Mouse (Mus musculus): ENCODE data around the gene Mycn.

Mycn gene

DNA sequence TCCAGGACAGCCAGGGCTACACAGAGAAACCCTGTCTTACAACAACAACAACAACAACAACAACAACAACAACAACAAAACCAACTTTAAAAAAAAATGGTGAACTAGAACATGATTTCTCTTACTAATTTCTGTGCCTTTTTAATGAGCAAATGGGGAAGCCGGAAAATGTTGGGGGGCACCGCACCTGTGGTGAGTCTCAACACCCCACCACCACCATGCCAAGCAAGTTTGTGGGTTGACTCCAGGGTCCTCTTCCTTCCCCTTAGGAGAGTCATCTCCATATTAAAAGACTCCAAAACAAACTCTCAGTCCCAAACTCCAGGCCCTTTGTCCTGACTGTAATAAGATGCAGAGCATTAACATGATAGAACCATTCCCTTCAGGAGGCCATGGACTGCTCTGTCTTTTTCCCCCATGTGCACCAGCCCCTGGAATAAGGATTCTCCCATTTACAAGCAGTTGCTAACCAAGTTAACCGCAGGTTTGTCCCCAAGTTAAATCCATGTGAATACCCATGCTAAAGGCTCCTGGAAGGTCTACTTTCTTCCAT is 14.7 kb downstream of the Mycn start:
- ATAC-seq (ENCODE audit: insufficient number of reproducible peaks, low FRiP score, low TSS enrichment), result no peak

DNA sequence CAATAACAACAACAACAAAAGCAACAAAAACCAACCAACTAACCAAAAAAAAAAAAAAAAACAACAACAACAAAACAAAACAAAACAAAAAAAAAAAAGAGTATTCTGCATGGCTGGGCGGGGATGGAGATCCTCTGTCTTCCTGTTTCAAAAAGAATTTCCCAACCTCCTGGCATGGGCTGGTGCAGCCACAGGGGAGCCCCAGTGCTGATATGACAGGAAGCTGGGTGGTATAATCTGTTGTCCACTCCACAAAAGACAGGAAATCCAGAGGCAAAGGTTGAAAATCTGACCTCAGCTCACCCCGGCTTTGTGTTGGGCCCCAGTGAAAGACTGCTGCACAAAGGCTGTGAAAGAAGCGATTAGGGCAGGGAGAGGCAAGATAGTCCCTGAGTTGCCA is 17.3 kb downstream of the Mycn start:
- ATAC-seq (ENCODE audit: insufficient number of reproducible peaks, low FRiP score, low TSS enrichment), result no peak

DNA sequence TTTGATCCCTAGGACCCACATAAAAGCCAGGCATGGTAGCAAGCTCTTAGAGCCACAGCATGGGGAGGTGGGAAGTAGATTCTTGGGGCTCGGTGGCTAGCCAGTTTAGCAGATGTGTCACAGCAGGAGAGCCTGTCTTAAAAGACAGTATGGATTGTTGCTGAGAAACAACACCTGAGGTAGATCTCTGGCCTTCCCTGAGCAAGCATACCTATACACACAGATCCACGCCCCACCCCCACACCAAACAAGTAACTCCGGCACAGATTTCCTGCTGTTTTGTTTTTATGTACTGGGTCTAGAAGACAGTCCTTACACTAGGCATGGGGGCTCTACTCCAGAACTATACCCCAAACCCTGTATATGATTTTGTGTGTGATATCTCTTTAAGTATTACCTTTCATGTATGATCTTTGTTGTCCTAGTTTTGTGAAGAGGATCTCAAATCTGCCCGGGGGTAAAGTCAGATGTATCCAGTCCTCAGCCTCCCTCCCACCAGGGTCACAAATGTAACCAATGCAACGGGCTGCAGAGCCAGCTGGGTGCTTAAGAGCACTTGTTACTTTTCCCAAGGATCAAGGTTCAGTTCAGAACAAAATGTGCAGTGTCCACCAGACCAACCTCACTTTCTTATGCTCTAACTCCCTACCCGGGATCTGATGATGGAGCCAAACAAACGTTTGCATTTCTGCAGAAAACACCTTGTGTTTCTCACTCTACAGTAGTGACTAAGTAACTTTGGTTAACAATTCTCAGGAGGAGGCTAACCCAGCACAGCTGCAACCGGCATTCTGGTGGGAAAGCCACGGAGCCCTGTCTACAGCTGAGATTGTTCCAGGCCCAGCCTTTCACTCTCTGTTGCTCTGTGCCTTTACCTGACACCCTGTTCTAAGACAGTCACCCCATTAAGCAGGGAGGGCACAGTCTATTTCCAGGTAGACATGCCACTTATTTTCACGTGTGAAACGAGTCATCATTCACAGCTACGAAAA is 21.3 kb downstream of the Mycn start:
- ATAC-seq (ENCODE audit: insufficient number of reproducible peaks, low FRiP score, low TSS enrichment), result no peak

DNA sequence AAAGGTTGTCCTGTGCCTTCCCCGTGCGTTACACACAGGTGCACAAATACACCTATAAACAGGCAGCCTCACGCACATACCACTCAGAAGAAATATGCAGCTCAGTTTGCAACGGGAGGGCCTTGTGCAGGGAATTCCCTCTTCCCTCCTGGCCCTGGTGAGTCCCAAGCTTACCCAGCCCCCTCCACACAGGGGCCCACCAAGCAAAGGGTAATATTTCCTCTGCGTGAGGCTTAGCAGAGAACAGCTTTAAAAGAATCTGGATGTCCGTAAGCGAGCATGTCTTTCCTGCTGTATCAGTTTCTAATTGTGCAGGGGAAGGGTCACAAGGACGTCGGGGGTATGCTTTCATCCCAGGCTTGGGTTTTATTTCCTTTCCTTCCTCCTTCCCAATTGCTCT is 25.4 kb downstream of the Mycn start:
- no peak for ATAC-seq (ENCODE audit: insufficient number of reproducible peaks, low FRiP score, low TSS enrichment)

DNA sequence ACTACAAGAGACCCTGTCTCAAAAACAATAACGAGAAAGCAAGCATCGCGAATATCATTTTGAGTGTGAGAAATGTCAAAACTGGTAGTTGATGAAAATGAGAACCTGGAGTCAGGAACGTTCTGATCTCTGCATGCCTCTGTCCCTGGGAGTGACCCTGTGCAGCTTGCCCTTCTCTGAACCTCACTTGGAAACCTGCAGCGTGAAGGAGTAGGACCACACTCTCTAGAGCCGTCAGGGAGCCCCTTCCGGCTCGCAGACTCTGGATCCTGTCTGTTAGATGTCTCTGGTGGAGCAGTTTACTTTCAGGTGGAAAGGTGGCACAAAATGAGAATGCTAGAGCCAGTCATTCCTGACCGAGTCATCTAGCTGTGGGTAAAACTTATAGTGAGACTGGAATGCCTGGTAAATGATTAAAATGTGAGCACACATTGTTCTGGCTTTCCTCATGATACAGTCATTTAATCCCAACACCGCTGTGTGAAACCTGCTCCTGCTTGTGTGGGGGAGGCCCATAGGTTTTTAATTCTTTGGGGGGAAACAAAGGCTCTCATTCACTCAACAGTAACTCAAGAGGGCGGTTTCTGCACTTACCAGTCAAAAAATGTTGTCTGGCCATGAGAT is 31.2 kb downstream of the Mycn start:
- no peak for ATAC-seq (ENCODE audit: insufficient number of reproducible peaks, low FRiP score, low TSS enrichment)

DNA sequence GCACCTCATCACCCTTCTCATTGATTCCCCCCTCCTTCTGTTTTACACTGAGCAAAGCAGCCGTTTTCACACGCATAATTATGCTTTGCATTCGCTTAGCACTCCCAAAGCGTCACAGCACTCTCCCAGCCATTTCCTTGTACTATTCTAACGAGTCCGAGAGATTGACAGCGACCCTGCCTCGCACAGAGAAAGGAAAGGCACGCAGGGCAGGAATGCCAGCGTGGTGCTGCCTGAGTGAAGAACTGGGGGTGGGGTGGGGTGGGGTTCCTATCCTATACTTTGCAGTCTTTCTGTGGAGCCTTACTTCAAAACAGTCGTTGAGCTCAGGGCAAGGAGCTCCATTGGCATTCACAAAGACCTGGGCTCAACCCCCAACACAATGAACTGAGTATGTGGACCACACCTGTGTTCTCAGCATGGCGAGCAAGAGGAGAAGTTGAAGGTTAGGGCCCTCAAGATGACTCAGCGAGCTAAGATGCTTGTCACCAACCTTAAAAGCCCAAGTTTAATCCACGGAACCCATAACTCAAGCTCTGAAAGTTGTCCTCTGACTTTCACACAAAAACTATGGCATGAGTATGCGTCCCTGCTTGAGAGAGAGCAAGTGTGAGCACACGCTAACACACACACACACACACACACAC is 32.0 kb downstream of the Mycn start:
- no peak for ATAC-seq (ENCODE audit: insufficient number of reproducible peaks, low FRiP score, low TSS enrichment)

DNA sequence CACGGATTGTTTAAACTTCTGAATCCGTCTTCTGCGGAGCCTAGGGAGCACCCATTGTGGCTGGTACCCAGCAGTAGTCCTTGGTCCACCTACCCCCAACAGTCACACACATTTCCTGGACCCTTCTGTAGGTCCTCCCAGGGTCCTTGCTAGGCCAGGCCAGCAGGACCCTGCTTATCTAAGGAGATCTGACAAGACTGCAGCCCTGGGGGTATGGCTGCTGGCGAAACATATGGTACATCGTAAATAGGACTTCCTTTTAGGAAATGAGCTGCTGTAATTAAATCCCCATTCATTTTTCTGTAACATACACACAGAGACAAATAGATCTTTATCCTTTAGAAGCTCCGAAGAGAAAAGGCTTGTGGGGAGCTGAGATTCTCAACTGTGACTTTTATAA is 34.9 kb downstream of the Mycn start:
- ATAC-seq (ENCODE audit: insufficient number of reproducible peaks, low FRiP score, low TSS enrichment), result no peak

DNA sequence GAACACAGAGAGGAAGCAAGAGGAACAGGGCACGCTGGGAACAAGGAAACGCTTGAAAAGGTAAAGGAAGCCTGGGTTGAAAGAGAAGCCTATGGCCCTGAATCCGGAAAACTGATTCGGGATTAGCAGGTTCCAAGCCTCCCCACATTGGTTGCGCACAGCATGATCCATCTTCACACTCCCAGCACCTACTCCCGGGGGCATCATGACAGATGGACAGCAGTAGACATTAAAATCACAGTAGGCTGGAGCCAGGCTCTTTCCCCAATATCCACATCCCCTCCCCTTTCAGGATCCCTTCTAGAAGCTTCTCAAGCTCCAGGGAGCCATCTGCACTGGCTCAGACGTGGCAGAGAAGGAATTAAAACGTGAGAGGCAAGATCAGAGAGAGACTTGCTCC is 35.4 kb downstream of the Mycn start:
- no peak for ATAC-seq (ENCODE audit: insufficient number of reproducible peaks, low FRiP score, low TSS enrichment)

DNA sequence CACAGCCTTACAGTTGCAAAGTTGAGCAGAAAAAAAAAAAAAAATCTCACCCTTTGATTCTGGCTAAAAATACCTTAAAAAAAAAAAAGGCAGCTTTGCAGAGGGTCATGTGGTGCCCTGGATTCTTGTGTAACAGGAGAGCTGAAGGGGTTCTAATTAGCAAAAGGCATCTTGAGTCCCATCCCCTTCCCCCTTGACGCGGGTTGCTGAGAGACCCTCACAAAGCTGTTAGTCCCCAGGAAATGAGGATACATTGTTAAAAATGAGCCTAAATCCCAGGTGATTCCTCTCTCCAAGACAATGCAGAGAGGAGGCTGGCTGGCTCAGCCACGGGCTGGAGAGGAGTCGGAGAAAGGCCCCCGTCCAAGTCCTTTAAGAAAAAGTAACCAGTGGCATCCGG is 36.6 kb downstream of the Mycn start:
- ATAC-seq (ENCODE audit: insufficient number of reproducible peaks, low FRiP score, low TSS enrichment), result no peak

DNA sequence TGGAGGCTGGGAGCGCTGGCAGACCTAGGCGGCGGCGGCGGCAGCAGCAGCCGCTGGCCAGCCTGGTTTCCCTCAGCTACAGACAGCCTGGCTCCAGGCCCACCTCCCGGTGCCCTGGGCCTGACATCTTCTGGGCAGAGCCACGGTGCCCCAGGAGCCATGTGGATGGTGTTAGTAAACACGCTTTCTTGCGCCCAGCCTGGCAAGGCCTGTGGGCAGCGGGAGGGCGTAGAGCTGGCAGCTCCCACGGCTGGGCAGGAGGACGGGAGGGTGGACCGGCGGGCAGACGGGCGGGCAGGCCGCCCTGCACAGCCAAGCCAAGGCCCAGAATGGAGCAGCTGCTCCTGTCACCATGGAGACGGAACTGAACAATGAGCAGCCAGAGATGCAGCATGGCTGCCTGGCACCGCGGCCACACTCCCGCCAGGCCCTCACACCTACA is 37.2 kb downstream of the Mycn start:
- peak; percentile 96 for ATAC-seq (ENCODE audit: insufficient number of reproducible peaks, low FRiP score, low TSS enrichment)

DNA sequence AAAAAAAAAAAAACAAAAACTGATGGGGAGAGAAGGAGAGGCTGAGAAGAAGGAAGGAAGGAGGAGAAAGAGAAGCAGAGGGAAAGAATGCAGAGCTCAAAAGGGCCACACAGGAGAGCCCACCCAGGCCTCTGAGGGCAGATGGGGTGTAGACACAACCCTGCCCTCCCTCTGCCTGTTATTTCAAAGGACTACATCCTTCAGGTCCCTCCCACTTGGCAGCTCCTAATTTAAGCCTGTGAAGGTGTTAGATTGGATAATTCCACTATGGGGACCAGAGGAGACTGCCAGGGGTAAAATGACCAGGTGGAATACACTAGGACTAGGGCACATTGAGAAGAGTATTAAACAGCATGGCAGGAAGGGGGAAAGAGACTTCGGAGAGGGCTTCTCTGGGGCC is 37.6 kb downstream of the Mycn start:
- ATAC-seq (ENCODE audit: insufficient number of reproducible peaks, low FRiP score, low TSS enrichment), result no peak; the same call in none of the 2 replicates

DNA sequence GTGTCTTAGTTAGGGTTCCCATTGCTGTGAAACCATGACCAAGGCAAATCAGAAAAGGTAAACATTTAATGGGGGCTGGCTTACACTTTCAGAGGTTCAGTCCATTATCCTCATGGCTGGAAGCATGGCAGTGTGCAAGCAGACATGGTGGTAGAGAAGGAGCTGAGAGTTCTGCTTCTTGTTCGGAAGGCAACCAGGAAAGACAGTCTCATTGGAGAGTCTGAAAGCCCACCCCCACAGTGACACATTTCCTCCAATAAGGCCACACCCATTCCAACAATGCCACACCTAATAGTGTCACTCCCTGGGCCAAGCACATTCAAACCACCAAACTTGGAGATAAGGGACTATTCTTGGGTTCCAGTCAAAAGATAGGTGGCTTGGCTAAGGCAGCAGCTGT is 39.3 kb downstream of the Mycn start:
- ATAC-seq (ENCODE audit: insufficient number of reproducible peaks, low FRiP score, low TSS enrichment), result no peak

DNA sequence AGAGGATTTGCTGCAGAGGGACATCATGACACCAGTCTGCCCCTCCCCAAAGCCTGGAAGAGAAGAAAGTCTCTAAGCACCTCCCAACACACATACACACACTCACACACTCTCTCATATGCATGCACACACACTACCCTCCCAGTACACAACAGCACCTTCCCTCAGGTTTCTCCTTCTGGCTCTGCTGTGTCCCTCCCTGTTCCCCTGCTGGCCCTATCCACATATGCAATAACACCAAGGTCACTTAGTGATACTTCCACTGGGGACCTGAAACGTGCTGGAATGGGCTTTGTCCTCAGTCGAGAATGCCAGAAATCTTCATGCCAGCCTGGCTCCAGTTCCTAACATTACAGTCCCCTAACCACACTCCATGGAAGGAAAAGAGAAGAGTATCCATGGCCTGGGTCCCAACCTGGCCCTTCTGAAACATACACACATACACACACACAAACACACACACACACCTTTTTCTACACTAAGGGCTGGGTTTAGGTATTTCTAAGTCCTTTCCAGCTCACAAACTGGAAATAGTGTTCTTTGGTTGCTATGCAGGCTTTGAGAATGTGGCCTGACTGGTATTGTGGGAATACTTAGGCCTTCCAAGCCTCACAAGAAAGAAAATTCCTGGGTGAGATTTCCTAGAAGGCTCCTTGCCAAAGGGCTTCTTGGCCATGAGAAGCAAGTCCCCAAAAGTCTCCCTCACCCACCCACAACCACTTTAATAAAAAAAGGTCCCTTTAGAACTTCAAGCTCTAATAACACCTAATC is 43.2 kb downstream of the Mycn start:
- ATAC-seq (ENCODE audit: insufficient number of reproducible peaks, low FRiP score, low TSS enrichment), result no peak

DNA sequence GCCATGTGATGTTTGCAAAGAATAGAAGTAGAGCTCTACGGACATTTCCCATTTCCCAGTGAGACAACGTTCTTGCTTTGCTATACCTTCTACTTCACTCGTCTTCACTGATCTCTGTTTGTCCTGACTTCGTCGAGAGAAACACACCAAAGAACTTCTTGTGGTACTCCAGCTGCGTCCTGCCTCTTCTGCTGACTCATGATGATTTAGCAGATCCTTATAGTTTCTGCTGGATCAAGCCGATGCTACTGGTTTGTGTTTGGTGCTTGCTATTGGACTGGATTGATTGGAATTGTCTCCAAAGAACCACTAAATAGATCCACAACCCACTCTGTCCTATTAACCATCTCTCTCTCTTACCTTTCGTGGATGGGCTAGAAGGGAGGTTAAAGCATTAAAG is 47.7 kb downstream of the Mycn start:
- no peak for ATAC-seq (ENCODE audit: insufficient number of reproducible peaks, low FRiP score, low TSS enrichment)

DNA sequence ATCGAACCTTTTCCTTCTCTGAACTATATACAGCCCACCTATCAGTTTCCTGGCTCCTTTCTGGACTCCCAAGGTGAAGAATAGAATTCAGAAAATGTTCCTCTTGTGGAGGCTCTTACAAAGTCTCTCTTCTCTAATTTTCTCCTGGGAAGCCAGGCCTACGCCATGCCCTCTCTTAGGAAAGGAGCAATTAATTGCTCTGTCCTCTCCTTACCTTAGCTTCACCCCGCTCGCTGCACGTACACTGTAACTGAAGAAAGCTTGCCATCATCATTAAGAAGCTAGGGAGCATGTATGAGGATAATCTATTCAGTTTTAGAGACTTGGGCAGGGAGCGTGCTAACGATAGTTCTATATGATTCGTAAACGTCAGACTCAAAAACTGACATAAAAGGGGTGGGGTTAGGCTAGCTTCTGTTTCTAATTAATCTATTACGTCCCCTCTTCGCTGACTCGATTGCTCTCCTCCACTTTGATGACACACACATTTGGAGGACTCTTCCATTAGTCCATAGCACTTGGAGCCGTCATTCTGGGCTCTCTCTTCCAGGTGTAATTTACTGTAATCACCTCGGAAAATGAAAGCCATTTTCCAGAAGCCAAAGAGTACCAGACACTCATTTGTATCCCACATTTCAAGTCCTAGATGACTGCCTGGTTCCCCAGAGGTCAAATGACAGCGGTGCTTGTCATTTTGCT is 55.4 kb downstream of the Mycn start:
- ATAC-seq (ENCODE audit: insufficient number of reproducible peaks, low FRiP score, low TSS enrichment), result no peak
